Mouse (Mus musculus): Measurements from ENCODE around the gene Spata45.
"Not testable (repeated sequence)": the region's sequence is repeated elsewhere in the genome, so short reads cannot be mapped to it uniquely, and the experiment has no call there.

Gene Spata45

GRCm38 (mm10) chr1:191036554-191037334, at the start of gene Spata45:
Gene Spata45, plus strand, starts transcription at chr1:191036639.
- no peak for DNase-seq

- no peak for DNase-seq
Observed at GRCm38 (mm10) chr1:190989437-190990082, 46.9 kb upstream of the Spata45 start.

- peak; percentile 70 for DNase-seq
Observed at GRCm38 (mm10) chr1:190995548-190995947, 40.9 kb upstream of the Spata45 start.

GRCm38 (mm10) chr1:190996346-190996877, 40.0 kb upstream of the Spata45 start:
- DNase-seq = no peak

GRCm38 (mm10) chr1:190998027-190998426, 38.4 kb upstream of the Spata45 start:
- DNase-seq = no peak

GRCm38 (mm10) chr1:191000686-191001085, 35.8 kb upstream of the Spata45 start:
- DNase-seq = no peak

GRCm38 (mm10) chr1:191002201-191002600, 34.2 kb upstream of the Spata45 start:
- DNase-seq = no peak

- no peak for DNase-seq
Observed at GRCm38 (mm10) chr1:191008707-191009106, 27.7 kb upstream of the Spata45 start.

GRCm38 (mm10) chr1:191014271-191014670, 22.2 kb upstream of the Spata45 start:
- DNase-seq = no peak

- no peak for DNase-seq
Observed at GRCm38 (mm10) chr1:191019803-191020202, 16.6 kb upstream of the Spata45 start.

- DNase-seq = no peak
Observed at GRCm38 (mm10) chr1:191020217-191020924, 16.1 kb upstream of the Spata45 start.

- no peak for DNase-seq
Observed at GRCm38 (mm10) chr1:191021016-191021415, 15.4 kb upstream of the Spata45 start.

GRCm38 (mm10) chr1:191023140-191023539, 13.3 kb upstream of the Spata45 start:
- DNase-seq = no peak

- not testable (repeated sequence) for DNase-seq
Observed at GRCm38 (mm10) chr1:191023806-191024205, 12.6 kb upstream of the Spata45 start.

GRCm38 (mm10) chr1:191025016-191026012, 11.1 kb upstream of the Spata45 start:
- DNase-seq = peak; percentile 7

GRCm38 (mm10) chr1:191026021-191026713, 10.3 kb upstream of the Spata45 start, which contains the start of gene Flvcr1:
Gene Flvcr1, minus strand, starts transcription at chr1:191026158.
- peak; percentile 96 for DNase-seq

GRCm38 (mm10) chr1:191030182-191030581, 6.3 kb upstream of the Spata45 start:
- DNase-seq = no peak

GRCm38 (mm10) chr1:191030922-191031425, 5.5 kb upstream of the Spata45 start:
- not testable (repeated sequence) for DNase-seq

GRCm38 (mm10) chr1:191035649-191036048, 790 bp upstream of the Spata45 start:
- DNase-seq = no peak

GRCm38 (mm10) chr1:191037999-191038398, 1.6 kb downstream of the Spata45 start:
- no peak for DNase-seq

GRCm38 (mm10) chr1:191041352-191041751, 4.9 kb downstream of the Spata45 start:
- DNase-seq = no peak
